Mouse (Mus musculus): Measurements from ENCODE around the gene Amt. TPM values are rescaled to one million over a fixed set of nuclear protein-coding genes. Genes with fewer than 3 reads are reported as not detected.
"Not testable (repeated sequence)": the region's sequence is repeated elsewhere in the genome, so short reads cannot be mapped to it uniquely, and the experiment has no call there.

Amt gene
- polyA plus RNA-seq, 1 experiment from 2014 or later = 22.3 TPM

DNA sequence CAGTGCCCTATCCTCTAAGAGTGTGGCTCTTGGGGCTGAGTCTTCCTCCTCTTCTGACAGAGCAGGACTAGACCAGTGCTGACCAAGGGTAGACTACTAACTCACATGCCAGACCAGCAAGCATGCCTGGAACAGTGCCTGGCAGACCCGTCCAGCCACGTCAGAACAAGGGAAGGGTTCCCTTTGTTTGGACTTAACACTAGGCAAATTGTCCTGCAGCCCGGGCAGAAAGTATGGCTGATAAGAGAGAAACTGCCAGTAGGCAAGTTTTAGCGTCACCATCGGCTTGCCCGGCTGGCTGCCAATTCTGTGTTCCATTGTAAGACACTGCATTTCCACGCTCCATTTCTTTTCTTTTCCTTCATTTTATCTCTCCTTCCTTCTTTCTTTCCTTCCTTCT is 29.0 kb upstream of the Amt start:
- Histone ChIP-seq H3K27ac (peak overlapping the region; percentile 81; the same call in 1 of the 2 replicates), H3K4me1 (peaks cover 19% of the 10 kb centered on the region), H3K9me3 (no peaks in the 10 kb centered on the region), H3K36me3 (no peaks in the 10 kb centered on the region), H3K27me3 (replicated peaks) (no peaks in the 10 kb centered on the region), H3K9ac (no peak overlapping the region), H3K4me3 (replicated peaks) (no peak overlapping the region), H3K4me2 (no peak overlapping the region; the same call in 1 of the 2 replicates)
- ATAC-seq (ENCODE audit: insufficient read depth, low FRiP score, low read depth) = no peak
- WGBS = 66% methylated on average over 7 of the region's 7 CpGs

DNA sequence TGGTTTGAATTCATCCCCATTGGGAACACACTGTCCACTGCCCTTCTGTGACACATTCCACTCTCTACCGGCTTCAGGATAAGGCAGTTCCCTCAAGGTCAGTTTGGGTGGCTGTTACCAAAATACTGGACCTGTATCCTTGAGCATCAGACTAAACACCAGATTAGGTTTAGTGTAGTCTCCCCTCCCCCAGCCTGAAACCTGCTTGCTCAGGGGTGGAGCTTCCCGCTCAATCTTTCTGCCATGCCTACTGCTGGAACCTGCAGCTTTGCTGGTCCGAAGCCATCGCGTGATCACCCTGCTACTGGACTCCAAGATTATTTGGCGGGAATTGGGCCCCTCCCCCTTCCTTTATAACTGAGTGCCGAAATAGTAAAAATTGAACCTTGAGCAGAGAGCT is 28.0 kb upstream of the Amt start:
- not testable (repeated sequence) for H3K27me3 ChIP-seq (replicated peaks); H3K36me3 ChIP-seq; ATAC-seq (ENCODE audit: insufficient read depth, low FRiP score, low read depth); H3K4me2 ChIP-seq; H3K4me3 ChIP-seq (replicated peaks); H3K9me3 ChIP-seq; H3K9ac ChIP-seq; H3K27ac ChIP-seq
- WGBS = 66% methylated on average over 7 of the region's 7 CpGs
- peaks cover 21% of the 10 kb centered on the region for H3K4me1 ChIP-seq

- H3K36me3 ChIP-seq = no peaks in the 10 kb centered on the region
- H3K27ac ChIP-seq = peak overlapping the region; percentile 21; the same call in 1 of the 2 replicates
- no peak overlapping the region for H3K9ac ChIP-seq
- H3K4me1 ChIP-seq = peaks cover 9% of the 10 kb centered on the region; the same call in 1 of the 2 replicates
- no peaks in the 10 kb centered on the region for H3K27me3 ChIP-seq (replicated peaks)
- no peak for ATAC-seq (ENCODE audit: insufficient read depth, low FRiP score, low read depth)
- H3K9me3 ChIP-seq = no peaks in the 10 kb centered on the region
- H3K4me3 ChIP-seq (replicated peaks) = no peak overlapping the region
- no peak overlapping the region for H3K4me2 ChIP-seq
- WGBS = 25% methylated on average over 2 of the region's 2 CpGs
Observed at GRCm38 (mm10) chr9:108271941-108272340, 24.7 kb upstream of the Amt start.

- Histone ChIP-seq H3K36me3 (no peaks in the 10 kb centered on the region), H3K9me3 (no peaks in the 10 kb centered on the region), H3K9ac (no peak overlapping the region), H3K4me2 (no peak overlapping the region), H3K27me3 (replicated peaks) (no peaks in the 10 kb centered on the region), H3K27ac (peak overlapping the region; percentile 21; the same call in 1 of the 2 replicates), H3K4me1 (peaks cover 4% of the 10 kb centered on the region; the same call in 1 of the 2 replicates), H3K4me3 (replicated peaks) (no peak overlapping the region)
- no peak for ATAC-seq (ENCODE audit: insufficient read depth, low FRiP score, low read depth)
- WGBS = 41% methylated on average over 5 of the region's 5 CpGs
Observed at GRCm38 (mm10) chr9:108272691-108273090, 24.0 kb upstream of the Amt start.

GRCm38 (mm10) chr9:108273485-108273884 is 23.2 kb upstream of the Amt start:
- Histone ChIP-seq H3K9me3 (no peaks in the 10 kb centered on the region), H3K27me3 (replicated peaks) (no peaks in the 10 kb centered on the region), H3K4me3 (replicated peaks) (no peak overlapping the region), H3K4me2 (no peak overlapping the region), H3K36me3 (no peaks in the 10 kb centered on the region), H3K9ac (no peak overlapping the region), H3K27ac (no peak overlapping the region), H3K4me1 (peaks cover 3% of the 10 kb centered on the region; the same call in 1 of the 2 replicates)
- 83% methylated on average over 4 of the region's 4 CpGs for WGBS
- no peak for ATAC-seq (ENCODE audit: insufficient read depth, low FRiP score, low read depth)

- peak; percentile 70; the same call in 1 of the 2 replicates for ATAC-seq (ENCODE audit: insufficient read depth, low FRiP score, low read depth)
- Histone ChIP-seq H3K9me3 (no peaks in the 10 kb centered on the region), H3K27me3 (replicated peaks) (no peaks in the 10 kb centered on the region), H3K4me2 (no peak overlapping the region), H3K4me3 (replicated peaks) (no peak overlapping the region), H3K27ac (peak overlapping the region; percentile 44), H3K4me1 (peaks cover 3% of the 10 kb centered on the region; the same call in 1 of the 2 replicates), H3K36me3 (no peaks in the 10 kb centered on the region), H3K9ac (no peak overlapping the region)
- 67% methylated on average over 5 of the region's 5 CpGs for WGBS
Observed at GRCm38 (mm10) chr9:108274476-108275330, 21.9 kb upstream of the Amt start.

DNA sequence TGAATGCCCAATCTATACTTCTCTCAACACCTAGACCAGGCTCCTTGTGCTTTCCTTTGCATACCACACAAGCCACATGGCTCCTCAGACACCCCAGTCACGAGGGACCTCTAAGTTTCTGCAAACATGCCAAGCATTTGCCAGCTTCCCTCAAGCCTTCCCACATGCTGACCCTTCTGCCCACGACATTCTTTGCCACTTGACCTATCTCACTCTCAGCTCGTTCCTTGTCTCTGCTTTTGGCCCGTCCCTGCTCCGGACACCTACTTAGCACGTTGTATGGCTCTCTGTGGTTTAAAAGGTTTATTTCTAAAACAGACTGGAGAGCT is 21.4 kb upstream of the Amt start:
- no peak overlapping the region for H3K9ac ChIP-seq
- H3K4me1 ChIP-seq = peaks cover 3% of the 10 kb centered on the region; the same call in 1 of the 2 replicates
- H3K9me3 ChIP-seq = no peaks in the 10 kb centered on the region
- ATAC-seq (ENCODE audit: insufficient read depth, low FRiP score, low read depth) = no peak
- peak overlapping the region; percentile 44 for H3K27ac ChIP-seq
- no peaks in the 10 kb centered on the region for H3K36me3 ChIP-seq
- no peak overlapping the region for H3K4me3 ChIP-seq (replicated peaks)
- H3K4me2 ChIP-seq = no peak overlapping the region
- H3K27me3 ChIP-seq (replicated peaks) = no peaks in the 10 kb centered on the region
- 49% methylated on average over 6 of the region's 6 CpGs for WGBS

- H3K27me3 ChIP-seq (replicated peaks) = no peaks in the 10 kb centered on the region
- H3K4me2 ChIP-seq = no peak overlapping the region
- no peak overlapping the region for H3K9ac ChIP-seq
- no peaks in the 10 kb centered on the region for H3K9me3 ChIP-seq
- ATAC-seq (ENCODE audit: insufficient read depth, low FRiP score, low read depth) = no peak
- no peaks in the 10 kb centered on the region for H3K36me3 ChIP-seq
- WGBS = 70% methylated on average over 10 of the region's 10 CpGs
- no peaks in the 10 kb centered on the region for H3K4me1 ChIP-seq
- H3K27ac ChIP-seq = no peak overlapping the region
- H3K4me3 ChIP-seq (replicated peaks) = no peak overlapping the region
Observed at GRCm38 (mm10) chr9:108278697-108279450, 17.8 kb upstream of the Amt start.

DNA sequence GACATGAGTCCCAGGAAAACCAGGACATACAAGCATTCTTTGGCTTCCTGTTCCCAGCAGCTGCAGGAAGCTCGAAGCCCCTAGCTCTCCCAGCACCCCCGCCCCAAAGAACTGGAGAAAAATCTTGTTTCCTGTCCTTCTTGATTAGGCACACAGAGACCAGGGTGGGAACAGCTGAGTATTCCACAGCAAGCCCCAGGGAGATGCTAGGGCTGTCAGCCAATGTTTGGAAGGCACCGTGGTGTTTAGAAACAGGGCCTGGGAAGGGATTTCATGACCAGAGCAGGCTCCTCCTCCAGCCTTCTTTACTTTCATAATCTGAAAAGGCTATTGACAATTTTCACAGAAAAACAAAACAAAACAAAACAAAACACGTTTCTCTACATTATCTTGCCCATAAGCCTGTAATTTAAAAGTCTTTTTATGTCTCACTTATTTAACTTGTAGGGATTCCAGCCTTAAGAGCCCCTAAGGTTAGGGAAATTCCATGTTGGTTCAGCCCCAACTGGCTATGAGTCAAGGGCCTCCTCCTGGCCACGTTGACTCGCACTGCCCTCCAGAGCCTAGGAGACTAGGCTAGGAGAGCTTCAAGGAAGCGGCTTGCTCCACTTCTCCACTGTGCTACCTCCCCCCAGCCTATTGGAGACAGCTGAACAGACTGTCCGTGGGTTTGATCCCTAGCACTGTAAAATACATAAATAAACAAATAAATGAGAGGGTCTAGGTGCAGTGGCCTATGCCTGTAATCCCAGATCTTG is 16.4 kb upstream of the Amt start:
- Histone ChIP-seq H3K4me3 (replicated peaks) (no peak overlapping the region), H3K27ac (peak overlapping the region; percentile 17), H3K4me1 (no peaks in the 10 kb centered on the region), H3K9me3 (no peaks in the 10 kb centered on the region), H3K9ac (no peak overlapping the region), H3K27me3 (replicated peaks) (no peaks in the 10 kb centered on the region), H3K4me2 (0 out of 2 replicates have a peak overlapping the region, but pooled peaks have one; percentile 12), H3K36me3 (no peaks in the 10 kb centered on the region)
- WGBS = 29% methylated on average over 8 of the region's 8 CpGs
- ATAC-seq (ENCODE audit: insufficient read depth, low FRiP score, low read depth) = peak; percentile 72

DNA sequence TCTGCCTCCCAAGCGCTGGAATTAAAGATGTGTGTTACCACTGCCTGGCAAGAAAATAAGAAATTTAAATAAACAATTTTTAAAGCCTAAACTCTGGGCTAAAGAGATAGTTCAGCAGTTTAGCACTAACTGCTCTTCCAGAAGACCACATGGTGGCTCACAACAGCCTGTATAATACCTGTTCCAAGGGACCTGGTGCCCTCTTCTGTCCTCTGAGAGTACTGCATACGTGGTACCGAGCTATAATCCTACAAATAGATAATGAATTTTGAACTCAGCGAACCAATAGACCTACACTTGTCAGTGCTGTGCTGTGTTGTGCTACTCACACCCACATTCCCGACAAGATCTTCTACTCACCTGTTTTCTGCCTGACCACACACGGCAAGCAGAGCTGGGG is 12.2 kb upstream of the Amt start:
- Histone ChIP-seq H3K9ac (no peak overlapping the region), H3K36me3 (no peaks in the 10 kb centered on the region), H3K27me3 (replicated peaks) (no peaks in the 10 kb centered on the region), H3K27ac (no peak overlapping the region), H3K4me3 (replicated peaks) (no peak overlapping the region), H3K4me1 (no peaks in the 10 kb centered on the region), H3K9me3 (no peaks in the 10 kb centered on the region), H3K4me2 (no peak overlapping the region)
- WGBS = 12% methylated on average over 6 of the region's 6 CpGs
- peak; percentile 41; the same call in 1 of the 2 replicates for ATAC-seq (ENCODE audit: insufficient read depth, low FRiP score, low read depth)

- H3K27ac ChIP-seq; H3K9me3 ChIP-seq; H3K27me3 ChIP-seq (replicated peaks); H3K9ac ChIP-seq; H3K4me3 ChIP-seq (replicated peaks); ATAC-seq (ENCODE audit: insufficient read depth, low FRiP score, low read depth); H3K36me3 ChIP-seq; H3K4me2 ChIP-seq; H3K4me1 ChIP-seq: not testable (repeated sequence)
- 77% methylated on average over 6 of the region's 6 CpGs for WGBS
Observed at GRCm38 (mm10) chr9:108287526-108288238, 9.0 kb upstream of the Amt start.
